Mouse (Mus musculus) midbrain, embryonic 16.5 days (tissue): ENCODE data around the gene Cd93. TPM values are rescaled to one million over a fixed set of nuclear protein-coding genes. Genes with fewer than 3 reads are reported as not detected.
A peak's percentile ranks its signal among the peaks of the same experiment; 100 is the strongest.

Source experiments
- ATAC-seq: fragments of 200-750 bp; cut with Nextera tagmentation; 2 replicates; pipeline ENCODE4 v1.8.0; 2017; ENCODE audit warnings: moderate TSS enrichment
- H3K27ac ChIP-seq: fragments of 300-500 bp; sonication (generic); 2 replicates; pipeline ENCODE4 v1.5.1; 2014; ENCODE audit warnings: mild to moderate bottlenecking, low read length, mixed read lengths
- H3K27me3 ChIP-seq: fragments of 300-500 bp; sonication (generic); 2 replicates; pipeline ENCODE4 v1.6.1; 2014; ENCODE audit warnings: low read depth, low read length, mixed read lengths; ENCODE audit not compliant: control insufficient read depth, insufficient read depth
- H3K36me3 ChIP-seq: fragments of 300-500 bp; sonication (generic); 2 replicates; pipeline ENCODE4 v1.6.1; 2014; ENCODE audit warnings: mild to moderate bottlenecking, low read length, moderate library complexity, mixed read lengths; ENCODE audit not compliant: control insufficient read depth, insufficient read depth
- H3K4me1 ChIP-seq: fragments of 300-500 bp; sonication (generic); 2 replicates; pipeline ENCODE4 v1.6.1; 2014; ENCODE audit warnings: mild to moderate bottlenecking, low read length, mixed read lengths; ENCODE audit not compliant: control insufficient read depth, insufficient read depth
- H3K4me2 ChIP-seq: fragments of 300-500 bp; sonication (generic); 2 replicates; pipeline ENCODE4 v1.6.1; 2014; ENCODE audit warnings: mild to moderate bottlenecking, low read length, mixed read lengths
- H3K4me3 ChIP-seq: fragments of 300-500 bp; sonication (generic); 2 replicates; pipeline ENCODE4 v1.5.1; 2014; ENCODE audit warnings: low read depth, mild to moderate bottlenecking, low read length, moderate library complexity, mixed read lengths
- H3K9ac ChIP-seq: fragments of 300-500 bp; sonication (generic); 2 replicates; pipeline ENCODE4 v1.6.1; 2014; ENCODE audit warnings: low read depth, low read length, mixed read lengths
- H3K9me3 ChIP-seq: fragments of 300-500 bp; sonication (generic); replicated peaks from 2 replicates; pipeline ENCODE4 v1.6.1; 2014; ENCODE audit warnings: mild to moderate bottlenecking, low read length, mixed read lengths; ENCODE audit not compliant: control insufficient read depth, poor library complexity, severe bottlenecking
- WGBS: fragments of 180-500 bp; shearing (Covaris S2); extraction: QIAGEN DNeasy Blood & Tissue Kit; methylation state at CpG from one replicate; pipeline ENCODE4 v1.1.7; 2014; 5-methylcytosine and 5-hydroxymethylcytosine counted together
- polyA plus RNA-seq: library from polyadenylated mRNA; unstranded; fragments of >200 nt; fragmentation: Nextera tagmentation; extraction: Ambion mirVana; gene quantifications from 2 replicates; pipeline ENCODE4 v1.2.1, GENCODE M21; 2015

Gene Cd93
- polyA plus RNA-seq, 1 experiment from 2014 or later = 7.2 TPM

- H3K4me3 ChIP-seq = no peak overlapping the region
- H3K27ac ChIP-seq = no peak overlapping the region
- no peak for ATAC-seq
- H3K9me3 ChIP-seq = no peaks in the 10 kb centered on the region
- H3K9ac ChIP-seq = no peak overlapping the region
- H3K36me3 ChIP-seq = no peaks in the 10 kb centered on the region
- H3K4me1 ChIP-seq = peaks cover 23% of the 10 kb centered on the region
- peaks cover 41% of the 10 kb centered on the region for H3K27me3 ChIP-seq
- 84% methylated on average over 1 of the region's 1 CpGs for WGBS
- no peak overlapping the region for H3K4me2 ChIP-seq
Measured at GRCm38 (mm10) chr2:148409821-148410220, 33.5 kb downstream of the Cd93 start.

- H3K4me1 ChIP-seq = peaks cover 23% of the 10 kb centered on the region
- no peak overlapping the region for H3K9ac ChIP-seq
- WGBS = 27% methylated on average over 9 of the region's 9 CpGs
- peak; percentile 47 for ATAC-seq
- peaks cover 44% of the 10 kb centered on the region for H3K27me3 ChIP-seq
- H3K36me3 ChIP-seq = no peaks in the 10 kb centered on the region
- no peak overlapping the region for H3K4me2 ChIP-seq
- no peaks in the 10 kb centered on the region for H3K9me3 ChIP-seq
- H3K27ac ChIP-seq = no peak overlapping the region
- H3K4me3 ChIP-seq = no peak overlapping the region
Measured at GRCm38 (mm10) chr2:148409141-148409540, 34.2 kb downstream of the Cd93 start.

GRCm38 (mm10) chr2:148408761-148409120, 34.6 kb downstream of the Cd93 start:
- Histone ChIP-seq H3K27ac (no peak overlapping the region), H3K9ac (no peak overlapping the region), H3K4me1 (peaks cover 23% of the 10 kb centered on the region), H3K27me3 (peaks cover 44% of the 10 kb centered on the region), H3K9me3 (no peaks in the 10 kb centered on the region), H3K36me3 (no peaks in the 10 kb centered on the region), H3K4me3 (no peak overlapping the region), H3K4me2 (no peak overlapping the region)
- ATAC-seq = no peak
- 8% methylated on average over 6 of the region's 6 CpGs for WGBS

- H3K27ac ChIP-seq = no peak within 1 kb of the TSS
- peak within 1 kb of the TSS; percentile 47 for H3K9ac ChIP-seq
- WGBS = 3% methylated on average over 35 of the region's 35 CpGs
- H3K4me1 ChIP-seq = peaks cover 23% of the 10 kb centered on the region
- peak; percentile 41; the same call in 1 of the 2 replicates for ATAC-seq
- H3K27me3 ChIP-seq = peaks cover 44% of the 10 kb centered on the region
- H3K9me3 ChIP-seq = no peaks in the 10 kb centered on the region
- peak within 1 kb of the TSS; percentile 36 for H3K4me3 ChIP-seq
- peak within 1 kb of the TSS; percentile 65 for H3K4me2 ChIP-seq
- no peaks in the 10 kb centered on the region for H3K36me3 ChIP-seq
Measured at GRCm38 (mm10) chr2:148407870-148408760, 35.2 kb downstream of the Cd93 start, which contains the start of gene Thbd. Thbd (minus strand) TSS chr2:148408188.

GRCm38 (mm10) chr2:148406971-148407869, 36.1 kb downstream of the Cd93 start:
- WGBS = 4% methylated on average over 55 of the region's 55 CpGs
- H3K36me3 ChIP-seq = no peaks in the 10 kb centered on the region
- ATAC-seq = peak; percentile 76
- peaks cover 44% of the 10 kb centered on the region for H3K27me3 ChIP-seq
- H3K4me3 ChIP-seq = peak overlapping the region; percentile 36
- H3K4me1 ChIP-seq = peaks cover 23% of the 10 kb centered on the region
- no peak overlapping the region for H3K27ac ChIP-seq
- H3K9me3 ChIP-seq = no peaks in the 10 kb centered on the region
- H3K4me2 ChIP-seq = peak overlapping the region; percentile 65
- peak overlapping the region; percentile 47 for H3K9ac ChIP-seq

GRCm38 (mm10) chr2:148406160-148406970, 37.0 kb downstream of the Cd93 start:
- H3K4me1 ChIP-seq = peaks cover 23% of the 10 kb centered on the region
- H3K27me3 ChIP-seq = peaks cover 44% of the 10 kb centered on the region
- peak overlapping the region; percentile 36 for H3K4me3 ChIP-seq
- H3K27ac ChIP-seq = no peak overlapping the region
- 6% methylated on average over 34 of the region's 34 CpGs for WGBS
- no peaks in the 10 kb centered on the region for H3K9me3 ChIP-seq
- peak; percentile 36; the same call in 1 of the 2 replicates for ATAC-seq
- peak overlapping the region; percentile 46; the same call in 1 of the 2 replicates for H3K9ac ChIP-seq
- peak overlapping the region; percentile 65 for H3K4me2 ChIP-seq
- no peaks in the 10 kb centered on the region for H3K36me3 ChIP-seq

- H3K4me2 ChIP-seq = no peak overlapping the region
- WGBS = 83% methylated on average over 5 of the region's 5 CpGs
- H3K9me3 ChIP-seq = no peaks in the 10 kb centered on the region
- H3K27me3 ChIP-seq = peaks cover 44% of the 10 kb centered on the region
- peaks cover 23% of the 10 kb centered on the region for H3K4me1 ChIP-seq
- H3K27ac ChIP-seq = no peak overlapping the region
- H3K4me3 ChIP-seq = no peak overlapping the region
- no peak overlapping the region for H3K9ac ChIP-seq
- H3K36me3 ChIP-seq = no peaks in the 10 kb centered on the region
- no peak for ATAC-seq
Measured at GRCm38 (mm10) chr2:148404906-148405305, 38.5 kb downstream of the Cd93 start.

- no peak overlapping the region for H3K4me2 ChIP-seq
- H3K4me3 ChIP-seq = no peak overlapping the region
- peaks cover 13% of the 10 kb centered on the region for H3K4me1 ChIP-seq
- no peaks in the 10 kb centered on the region for H3K9me3 ChIP-seq
- H3K27ac ChIP-seq = no peak overlapping the region
- peaks cover 23% of the 10 kb centered on the region for H3K27me3 ChIP-seq
- H3K36me3 ChIP-seq = no peaks in the 10 kb centered on the region
- WGBS = 76% methylated on average over 1 of the region's 1 CpGs
- no peak overlapping the region for H3K9ac ChIP-seq
- ATAC-seq = no peak
Measured at GRCm38 (mm10) chr2:148402227-148402626, 41.1 kb downstream of the Cd93 start.
